Mouse (Mus musculus): ENCODE measurements at regions not wholly inside any gene's neighbourhood (a gene's known extent, or its start where the extent isn't known, plus 50 kb on each side); places are given as distances from the start of the nearest gene placed in this dataset.
A peak's percentile ranks its signal among the peaks of the same experiment; 100 is the strongest.

DNA sequence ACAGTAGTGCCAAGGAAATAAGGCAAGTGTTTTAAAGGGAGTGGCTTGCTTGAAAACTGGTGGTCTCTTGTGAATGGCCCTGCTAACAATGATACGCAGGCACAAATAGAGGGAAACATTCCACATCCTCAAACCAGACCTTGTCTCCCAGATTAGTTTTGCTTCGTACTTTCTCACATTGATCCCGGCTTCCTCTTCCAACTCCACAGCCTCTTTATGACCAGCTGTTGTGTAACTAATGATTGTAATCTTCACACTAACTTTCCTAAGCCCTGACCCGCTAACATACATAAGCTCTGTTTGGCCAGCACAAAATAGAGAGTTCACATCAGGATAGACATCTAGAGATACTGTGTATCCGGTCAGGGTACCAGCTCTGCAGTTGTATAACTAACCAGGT, 116.3 kb upstream of the Arhgap28 start:
- DNase-seq (ENCODE audit: low read depth, low spot score), result no peak

DNA sequence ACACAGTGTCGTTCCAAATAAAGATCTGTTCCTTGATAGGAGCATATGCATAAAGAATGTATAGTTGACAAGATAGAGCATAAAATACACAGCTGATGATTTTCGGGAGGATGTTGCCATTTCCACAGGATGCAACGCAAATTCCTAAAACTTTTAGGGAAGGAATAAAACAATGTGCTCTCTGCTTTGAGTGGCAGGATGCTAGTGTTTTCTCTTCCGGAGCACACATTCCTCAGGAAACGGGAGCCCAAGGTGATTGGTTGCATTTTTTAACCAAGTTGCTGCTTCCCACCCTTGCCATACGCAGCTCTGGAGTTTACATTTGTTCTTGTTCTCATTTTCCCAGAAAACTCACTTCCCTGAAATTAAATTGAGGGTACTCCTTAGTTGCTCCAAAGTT, 116.8 kb upstream of the Arhgap28 start:
- DNase-seq (ENCODE audit: low read depth, low spot score), result no peak

DNA sequence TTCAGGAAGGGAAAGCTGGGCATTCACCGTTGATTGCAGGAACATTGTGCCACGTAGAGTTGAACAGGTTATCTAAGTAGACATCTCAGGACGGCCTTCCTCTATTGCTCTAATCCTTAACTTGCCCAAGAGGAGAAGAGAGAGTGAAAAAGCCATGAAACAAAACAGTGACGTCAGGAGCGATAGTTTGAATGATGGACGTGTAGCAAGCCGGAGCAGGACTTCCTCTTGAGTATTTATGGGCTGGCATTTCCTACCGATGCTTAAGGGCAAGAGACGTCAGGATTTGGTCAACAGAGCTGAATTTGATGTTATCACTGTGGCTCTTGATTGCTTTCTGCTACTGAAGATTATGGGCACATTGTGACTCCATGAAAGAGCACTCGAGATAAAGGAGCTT, 130.5 kb upstream of the Arhgap28 start:
- no peak for DNase-seq (ENCODE audit: low read depth, low spot score)

DNA sequence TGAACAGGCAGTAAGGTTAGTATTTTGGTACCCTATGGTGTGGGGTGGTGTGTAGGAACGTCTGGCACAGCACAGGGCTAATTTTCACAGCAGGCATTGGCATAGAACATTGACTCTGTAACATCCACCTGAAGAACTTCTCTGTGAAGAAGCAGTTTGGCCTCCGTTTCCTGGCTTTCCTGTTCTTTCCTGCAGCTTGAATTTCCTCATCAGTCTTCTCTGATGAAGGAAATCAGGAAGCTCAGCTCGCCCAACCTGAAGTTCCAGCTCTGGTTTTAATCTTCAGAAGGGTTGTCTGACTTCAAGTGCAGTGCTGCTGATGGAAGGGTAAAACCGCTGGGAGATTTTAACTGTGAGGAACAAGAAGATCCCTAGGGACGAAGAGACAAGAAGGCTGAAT, 131.5 kb upstream of the Arhgap28 start:
- DNase-seq (ENCODE audit: low read depth, low spot score), result no peak

GRCm38 (mm10) chr17:68143307-68143706, 130.3 kb upstream of the L3mbtl4 start:
- no peak for DNase-seq (ENCODE audit: low read depth, low spot score)

DNA sequence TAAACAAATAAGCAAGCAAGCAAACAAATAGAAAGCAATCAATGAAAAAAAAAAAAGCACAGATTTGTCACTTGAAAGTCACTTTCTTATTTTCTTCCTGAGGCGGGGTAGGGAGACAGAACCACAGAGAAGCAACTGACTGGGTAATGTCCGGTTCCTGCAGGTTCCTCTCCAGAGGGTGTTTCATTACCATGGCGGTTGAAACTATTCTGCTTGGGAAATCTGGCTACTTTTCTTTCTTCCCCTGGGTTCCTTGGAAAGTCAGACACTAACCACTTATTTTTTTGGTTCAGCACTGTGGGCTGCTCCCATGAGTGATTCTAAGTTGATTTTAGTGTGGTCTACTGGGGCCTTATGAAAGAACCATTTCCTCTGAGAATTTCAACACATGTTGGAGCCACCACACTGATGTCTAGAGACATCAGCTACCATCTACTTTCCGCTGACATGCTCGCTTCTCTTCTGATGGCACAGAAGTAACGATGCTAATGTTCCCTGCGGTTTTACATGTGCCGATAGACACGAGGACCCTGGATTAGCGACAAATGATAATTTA, 124.3 kb upstream of the L3mbtl4 start:
- no peak for DNase-seq (ENCODE audit: low read depth, low spot score)

DNA sequence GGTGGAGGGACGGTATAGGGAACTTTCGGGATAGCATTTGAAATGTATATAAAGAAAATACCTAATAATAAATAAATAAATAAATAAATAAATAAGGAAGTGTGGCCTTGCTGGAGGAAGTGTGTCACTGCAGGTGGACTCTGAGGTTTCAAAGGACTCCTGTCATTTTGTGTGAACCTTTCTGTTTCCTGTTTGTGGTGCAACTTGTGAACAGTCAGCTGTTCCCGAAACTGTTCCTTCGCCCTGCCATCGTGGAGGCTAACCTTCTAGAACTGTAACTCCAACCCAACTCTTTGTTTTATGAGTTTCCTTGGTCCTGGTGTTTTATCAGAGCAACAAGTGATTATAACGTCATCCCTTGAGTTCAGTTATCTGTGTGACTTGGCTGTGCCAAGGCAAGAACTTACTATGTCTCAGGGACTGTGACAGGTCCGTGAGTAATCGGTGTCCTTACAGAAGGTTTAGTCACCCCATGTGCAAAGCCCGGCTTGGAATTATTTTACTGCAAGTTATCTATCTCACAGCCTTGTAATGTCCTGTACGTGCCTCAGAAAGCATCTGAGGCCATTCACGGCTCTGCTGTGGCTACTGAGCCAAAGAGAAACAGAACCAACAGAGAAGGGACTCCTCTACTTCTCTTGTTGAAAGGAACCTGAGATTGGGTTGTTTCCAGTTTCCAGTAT, 121.0 kb upstream of the L3mbtl4 start:
- no peak for DNase-seq (ENCODE audit: low read depth, low spot score)

DNA sequence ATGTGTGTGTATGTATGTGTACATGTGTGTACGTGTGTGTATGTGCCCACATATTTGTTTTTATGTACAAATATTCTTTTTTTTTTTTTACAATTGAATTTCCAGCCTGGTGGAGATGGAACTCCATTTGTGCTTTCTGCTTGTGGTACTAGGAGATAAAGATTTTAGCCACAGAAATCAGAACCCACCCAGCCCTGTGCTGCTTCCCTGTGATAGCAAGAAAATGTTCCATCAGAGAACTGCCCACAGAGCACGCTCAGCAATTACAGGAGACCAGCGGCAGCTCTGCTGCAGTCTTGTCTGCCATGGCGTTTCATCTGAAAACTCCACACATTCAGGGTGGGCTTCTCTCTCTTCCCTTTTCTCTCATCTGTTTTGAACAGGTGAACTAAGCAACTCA, 118.7 kb upstream of the L3mbtl4 start:
- no peak for DNase-seq (ENCODE audit: low read depth, low spot score)

GRCm38 (mm10) chr17:68158172-68158651, 115.4 kb upstream of the L3mbtl4 start:
- DNase-seq (ENCODE audit: low read depth, low spot score), result peak; percentile 25

DNA sequence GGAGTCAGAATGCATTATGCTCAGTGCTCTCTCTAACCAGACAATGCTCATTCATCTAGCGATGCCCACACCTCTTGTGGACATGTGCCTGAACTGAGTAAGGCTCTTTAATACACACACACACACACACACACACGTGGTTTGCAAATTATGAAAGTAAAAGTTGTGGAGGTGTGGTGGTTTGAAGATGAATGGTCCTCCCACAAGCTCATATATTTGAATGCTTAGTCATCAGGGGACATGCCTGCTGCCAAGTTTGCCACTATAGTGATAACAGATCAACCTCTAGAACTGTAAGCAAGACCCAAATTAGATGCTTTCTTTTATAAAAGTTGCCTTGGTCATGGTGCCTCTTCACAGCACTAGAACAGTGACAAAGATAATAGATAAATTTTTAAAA, 112.5 kb upstream of the L3mbtl4 start:
- no peak for DNase-seq (ENCODE audit: low read depth, low spot score)

DNA sequence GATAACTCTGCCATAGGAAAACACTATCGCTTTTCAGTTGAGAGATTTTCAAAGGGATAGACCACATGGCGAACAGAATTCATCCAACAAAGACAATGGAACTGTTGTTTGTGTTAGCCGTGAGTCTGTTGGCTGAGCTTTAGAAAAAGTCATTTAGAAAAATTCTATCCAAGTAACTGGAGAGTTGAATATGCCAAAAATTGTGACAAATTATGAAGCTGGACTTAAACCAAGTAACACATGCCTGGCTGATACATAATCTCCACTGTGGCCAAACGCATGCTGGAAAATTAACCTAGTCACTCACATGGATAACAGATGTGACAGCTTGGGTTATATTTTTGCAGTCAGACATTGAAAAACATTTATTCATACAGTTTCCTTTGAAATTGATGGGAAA, 110.1 kb upstream of the L3mbtl4 start:
- DNase-seq (ENCODE audit: low read depth, low spot score), result peak; percentile 20

DNA sequence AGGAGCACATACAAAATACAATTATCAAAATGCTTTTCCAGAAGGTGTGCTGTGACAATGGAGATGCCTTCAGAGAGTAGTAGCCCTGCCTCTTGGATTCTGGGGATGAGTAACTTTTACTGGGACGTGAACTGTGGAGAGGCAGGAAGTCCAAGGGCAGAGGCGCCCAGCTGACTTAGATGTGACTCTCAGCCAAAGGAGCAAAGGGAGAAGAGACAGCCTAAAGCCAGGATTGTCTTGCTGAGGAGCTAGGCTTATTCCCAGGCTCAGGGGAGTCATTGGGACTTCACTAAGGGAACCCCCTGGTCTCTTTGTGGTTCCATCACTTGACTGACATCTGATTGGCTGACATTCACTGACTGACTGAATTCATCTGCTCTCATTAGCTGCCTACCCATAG, 108.9 kb upstream of the L3mbtl4 start:
- DNase-seq (ENCODE audit: low read depth, low spot score), result no peak

GRCm38 (mm10) chr17:68165171-68165825, 108.3 kb upstream of the L3mbtl4 start:
- peak; percentile 53 for DNase-seq (ENCODE audit: low read depth, low spot score)

DNA sequence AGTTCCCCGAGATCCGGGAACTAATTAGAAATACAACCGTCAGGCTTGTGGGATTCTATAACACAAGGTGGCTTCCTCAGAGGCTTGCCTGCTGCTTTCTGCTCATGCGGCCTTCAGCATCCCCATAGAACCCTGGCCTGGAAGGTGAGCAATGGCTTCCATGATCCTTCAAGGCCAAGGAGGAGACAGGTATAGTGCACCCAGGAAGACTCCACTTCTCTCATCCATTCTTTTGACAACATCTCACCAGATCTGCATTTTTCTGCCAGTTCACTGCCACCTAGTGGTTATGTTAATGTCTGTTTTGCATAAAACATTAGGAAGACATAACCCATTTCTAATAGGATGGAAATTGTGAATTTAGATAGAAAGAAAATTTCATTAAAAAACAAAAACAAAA, 107.2 kb upstream of the L3mbtl4 start:
- peak; percentile 37 for DNase-seq (ENCODE audit: low read depth, low spot score)

DNA sequence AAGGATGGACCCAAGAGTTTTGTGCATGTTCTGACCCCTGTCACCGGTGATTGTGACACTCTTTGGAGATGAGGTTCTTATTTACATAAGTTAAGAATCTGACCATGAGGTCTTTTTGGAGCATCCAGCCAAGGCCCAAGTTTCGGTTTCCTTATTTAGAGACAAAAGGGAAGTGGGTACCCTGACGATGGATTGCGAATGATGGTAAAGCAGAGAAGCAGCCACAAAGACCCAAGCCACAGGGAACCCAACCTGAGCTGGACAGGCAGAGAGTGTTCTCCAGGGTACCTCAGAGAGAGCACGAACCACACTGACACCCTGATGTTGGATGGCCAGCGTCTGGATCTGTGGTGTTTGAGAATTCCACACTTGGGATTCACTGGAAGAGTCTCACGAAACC, 100.8 kb upstream of the L3mbtl4 start:
- DNase-seq (ENCODE audit: low read depth, low spot score), result no peak

DNA sequence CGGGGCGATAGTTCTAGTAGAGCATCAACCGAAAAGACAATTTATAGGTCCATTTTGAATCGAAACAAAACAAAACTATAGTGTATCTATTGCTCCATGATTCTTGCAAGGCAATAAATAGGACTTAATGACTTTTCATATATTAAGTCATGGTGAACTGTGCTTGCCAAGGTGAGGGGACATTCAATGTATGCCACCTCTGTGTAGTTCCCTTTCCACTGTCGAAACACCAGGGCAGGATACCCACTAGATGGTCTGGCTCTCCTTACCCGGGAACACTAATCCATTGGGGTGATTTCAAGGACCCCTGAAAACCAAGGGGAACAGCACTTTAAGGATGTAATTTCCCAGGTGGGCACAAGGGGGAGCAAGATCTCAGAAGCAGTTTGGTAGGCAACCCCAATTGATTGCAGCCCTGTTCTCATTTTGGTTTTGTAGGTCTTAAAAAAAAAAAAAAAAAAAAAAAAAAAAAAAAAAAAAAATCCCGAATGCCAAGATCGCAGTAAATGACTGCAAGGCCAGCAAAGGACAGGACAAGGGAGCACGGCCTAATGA, 96.9 kb upstream of the L3mbtl4 start:
- peak; percentile 82 for DNase-seq (ENCODE audit: low read depth, low spot score)

DNA sequence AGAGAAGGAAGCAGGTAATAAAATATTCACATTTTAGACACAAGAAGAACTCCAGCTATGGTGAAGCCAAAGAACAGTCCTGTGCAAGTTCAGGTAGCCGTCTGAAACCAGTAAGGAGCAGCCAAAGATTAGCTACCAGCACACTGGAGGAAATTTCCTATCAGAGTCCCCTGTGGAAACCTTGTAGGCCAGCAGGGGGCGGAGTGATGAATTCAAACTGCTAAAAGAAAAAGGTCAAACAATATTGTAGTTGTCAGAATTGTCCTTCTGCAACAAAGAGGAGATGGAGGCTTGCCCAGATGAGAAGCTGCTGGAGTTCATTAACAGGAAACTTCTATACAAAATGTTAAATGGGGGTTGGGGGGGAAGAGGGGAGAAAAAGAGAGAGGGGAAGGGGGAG, 95.8 kb upstream of the L3mbtl4 start:
- peak; percentile 46 for DNase-seq (ENCODE audit: low read depth, low spot score)

- no peak for DNase-seq (ENCODE audit: low read depth, low spot score)
Observed at GRCm38 (mm10) chr17:68185385-68185784, 88.2 kb upstream of the L3mbtl4 start.

- DNase-seq (ENCODE audit: low read depth, low spot score), result peak; percentile 68
Observed at GRCm38 (mm10) chr17:68189888-68190287, 83.7 kb upstream of the L3mbtl4 start.

GRCm38 (mm10) chr17:68205545-68205944, 68.1 kb upstream of the L3mbtl4 start:
- DNase-seq (ENCODE audit: low read depth, low spot score), result no peak

- DNase-seq (ENCODE audit: low read depth, low spot score), result no peak
Observed at GRCm38 (mm10) chr17:68208837-68209236, 64.8 kb upstream of the L3mbtl4 start.

DNA sequence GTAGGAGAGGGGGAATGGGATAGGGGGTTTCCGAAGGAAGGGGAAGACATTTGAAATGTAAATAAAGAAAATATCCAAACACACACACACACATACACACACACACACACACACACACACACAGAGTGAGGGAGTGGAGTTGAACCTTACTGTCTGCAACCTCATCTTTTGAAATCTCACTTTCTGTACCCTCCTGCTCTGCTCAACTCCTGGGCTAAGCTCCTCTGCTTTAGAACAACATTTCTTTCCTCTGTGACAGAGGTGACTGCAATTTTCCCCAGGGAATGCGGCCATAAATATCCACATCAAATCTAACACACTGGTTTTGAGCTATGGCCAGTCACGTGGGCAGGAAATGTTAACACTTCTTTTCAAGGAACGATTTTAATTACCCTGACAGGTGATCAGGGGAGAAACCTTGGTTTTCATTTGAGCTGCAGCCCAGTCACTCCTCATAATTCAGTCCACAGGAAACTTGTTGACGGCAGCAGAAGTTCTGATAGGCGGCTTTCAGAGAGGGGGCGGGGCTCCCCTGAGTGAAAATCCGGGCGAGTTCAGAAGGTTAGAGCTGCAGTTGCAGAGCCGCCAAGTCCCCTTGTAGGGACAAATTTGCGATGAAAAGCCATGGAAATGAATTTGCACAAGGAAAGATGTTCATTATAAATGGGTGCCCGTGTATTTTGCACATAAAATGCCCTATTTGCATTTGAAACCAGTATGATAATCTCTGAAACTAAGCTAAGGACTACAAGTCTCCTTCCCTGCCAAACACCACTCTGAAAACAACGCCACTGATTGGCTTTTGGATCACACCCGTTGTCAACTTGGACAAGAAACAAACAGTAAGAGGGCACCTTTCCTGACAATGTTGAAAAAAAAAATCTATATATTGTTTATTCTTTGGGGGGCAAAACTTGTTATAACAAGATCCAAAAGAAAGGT, 63.0 kb upstream of the L3mbtl4 start:
- DNase-seq (ENCODE audit: low read depth, low spot score), result no peak
